Mouse (Mus musculus) urinary bladder, postnatal 25 days (tissue): Measurements from ENCODE around the gene Ctsc.
"Not testable (repeated sequence)": the region's sequence is repeated elsewhere in the genome, so short reads cannot be mapped to it uniquely, and the experiment has no call there.

Experiments used
- DNase-seq: peaks from one replicate; pipeline ENCODE4 v3.0.0; 2022; ENCODE audit warnings: low spot score

The Ctsc gene

DNA sequence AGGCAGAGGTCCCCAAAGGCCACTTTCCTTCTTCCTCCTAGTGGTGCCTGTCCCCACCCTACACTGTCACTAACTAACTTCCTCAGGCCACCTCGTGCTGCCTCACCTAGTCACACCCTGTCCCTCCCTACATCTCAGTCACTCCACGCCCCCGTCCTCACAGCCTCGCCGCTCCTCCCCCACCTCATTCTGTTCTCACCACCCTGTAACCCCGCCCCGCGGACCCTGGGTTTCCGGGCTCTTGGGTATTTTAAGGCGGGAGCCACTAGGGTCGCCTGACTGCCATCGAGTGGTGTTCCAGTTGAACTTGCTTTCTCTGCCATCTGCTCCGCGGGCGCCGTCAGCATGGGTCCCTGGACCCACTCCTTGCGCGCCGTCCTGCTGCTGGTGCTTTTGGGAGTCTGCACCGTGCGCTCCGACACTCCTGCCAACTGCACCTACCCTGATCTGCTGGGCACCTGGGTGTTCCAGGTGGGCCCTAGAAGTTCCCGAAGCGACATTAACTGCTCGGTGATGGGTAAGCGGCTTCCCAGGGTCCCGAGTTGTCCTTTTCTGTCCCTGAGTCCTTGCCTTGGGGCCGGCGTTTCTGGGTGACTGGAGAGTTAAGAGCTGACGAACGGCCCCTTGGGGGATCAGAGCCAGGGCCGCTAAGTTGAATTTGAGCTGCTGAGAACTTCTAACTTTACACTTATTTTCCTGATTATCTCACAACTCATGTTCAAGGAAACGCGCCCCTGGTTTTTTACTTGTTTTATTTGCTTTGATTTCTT lies at the start of gene Ctsc:
Gene Ctsc, plus strand, starts transcription at position 228 of the 770 bp plus-strand sequence.
- peak; percentile 72 for DNase-seq

DNA sequence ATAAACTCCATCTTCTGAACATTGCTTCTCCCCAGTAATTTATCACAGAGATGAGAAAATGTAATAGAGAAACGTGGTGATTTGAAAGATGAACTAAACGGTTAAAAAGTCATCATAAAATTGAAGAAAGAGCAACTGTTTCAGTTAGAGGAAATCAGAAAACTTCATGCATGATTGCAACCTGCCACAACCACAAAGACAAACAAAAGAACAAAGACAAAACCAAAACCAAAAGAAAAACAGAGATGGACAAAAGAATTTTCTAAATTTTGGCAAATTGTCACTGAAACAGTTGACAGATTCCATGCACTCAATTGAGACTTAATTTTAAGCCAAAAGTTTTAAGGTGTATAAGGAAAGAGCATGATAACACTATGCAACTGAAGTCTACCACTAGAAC lies 48.8 kb upstream of the Ctsc start:
- no peak for DNase-seq

DNA sequence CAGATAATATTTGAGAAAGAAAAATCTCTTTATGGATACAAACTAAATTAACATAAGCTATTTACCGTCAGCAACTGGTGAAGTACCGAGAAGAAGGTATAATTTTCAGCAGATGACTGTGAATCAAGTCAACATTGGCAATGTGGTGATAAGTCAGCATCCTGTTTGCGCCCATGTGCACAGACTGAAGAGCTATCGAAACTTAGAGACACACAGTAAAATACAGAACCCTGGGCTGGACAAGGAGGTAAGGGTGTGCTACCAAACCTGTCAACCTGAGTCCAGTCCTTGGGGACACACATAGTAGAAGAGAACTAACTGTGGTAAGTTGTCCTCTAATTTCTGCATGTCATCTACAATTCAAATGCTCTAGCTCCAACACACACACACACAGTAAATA lies 47.8 kb upstream of the Ctsc start:
- DNase-seq, result no peak

DNA sequence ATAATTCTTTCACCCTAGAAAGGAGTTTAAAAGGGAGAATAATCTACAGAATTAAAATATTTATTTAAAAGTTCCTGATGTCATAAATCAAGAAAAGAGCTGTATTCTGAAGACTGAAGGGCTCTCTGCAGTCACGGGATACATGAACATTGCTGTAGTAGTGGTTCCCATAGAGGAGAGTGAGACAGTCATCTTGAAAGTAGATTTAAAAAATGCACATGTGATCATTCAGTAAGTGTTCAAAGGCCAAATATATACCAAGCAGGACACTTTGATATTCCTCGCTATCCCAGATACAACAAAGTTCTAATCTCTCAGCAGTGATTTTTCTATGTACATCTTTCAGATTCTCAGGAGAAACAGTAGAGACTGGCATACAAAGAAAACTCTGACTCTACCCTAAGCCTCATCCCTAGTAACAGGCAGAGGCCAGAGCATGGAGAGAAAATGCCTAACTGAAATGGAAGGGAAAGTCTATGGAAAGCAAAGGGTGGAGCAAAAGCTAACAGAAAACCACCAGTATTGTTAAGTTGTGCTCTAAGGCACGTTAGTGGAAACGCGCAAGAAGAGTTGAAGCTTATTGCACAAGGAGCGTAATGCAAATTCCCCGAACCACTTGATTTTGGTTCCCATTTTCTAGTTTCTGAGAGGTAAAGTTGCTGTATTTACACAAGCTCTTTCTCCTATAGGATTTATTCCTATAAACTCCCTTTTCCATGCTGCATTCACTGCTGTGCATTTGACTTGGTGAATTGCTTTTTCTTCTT lies 46.9 kb upstream of the Ctsc start:
- no peak for DNase-seq

DNA sequence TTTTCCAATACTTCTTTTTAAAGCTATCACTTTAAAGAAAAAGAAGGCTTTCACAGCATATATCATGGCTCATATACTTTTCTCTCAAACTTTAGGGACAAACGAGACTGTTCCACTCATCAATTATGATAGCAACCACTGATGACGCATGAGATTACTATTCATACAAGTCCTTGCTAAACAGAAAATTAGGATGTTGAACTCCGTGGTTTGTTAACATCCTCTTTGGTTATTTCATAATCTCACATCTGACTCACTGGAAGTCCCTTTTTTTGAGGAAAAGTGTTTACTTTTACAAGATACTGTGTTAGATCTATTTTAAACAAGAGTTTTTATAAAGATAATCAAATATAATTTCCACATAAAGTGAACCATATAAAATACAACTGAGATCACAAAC lies 34.8 kb upstream of the Ctsc start:
- DNase-seq, result no peak

DNA sequence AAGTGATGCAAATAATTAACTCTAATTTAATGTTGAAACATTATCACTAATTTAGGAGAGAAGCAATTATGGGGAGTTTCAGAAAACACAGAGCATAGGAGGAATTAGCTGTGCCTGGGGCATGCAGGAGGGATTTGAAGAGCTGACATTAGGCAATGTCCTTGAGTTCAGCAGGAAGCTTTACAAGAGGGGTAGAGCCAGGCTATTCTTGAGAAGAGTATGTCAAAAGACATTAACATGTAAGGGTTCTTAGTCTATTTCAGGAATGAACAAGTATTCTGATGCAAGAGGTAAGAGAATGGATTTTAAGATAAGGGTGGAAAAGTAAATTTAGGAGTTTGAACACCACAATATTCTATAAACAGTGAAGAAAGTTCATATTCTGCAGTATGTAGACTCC lies 33.4 kb upstream of the Ctsc start:
- no peak for DNase-seq

DNA sequence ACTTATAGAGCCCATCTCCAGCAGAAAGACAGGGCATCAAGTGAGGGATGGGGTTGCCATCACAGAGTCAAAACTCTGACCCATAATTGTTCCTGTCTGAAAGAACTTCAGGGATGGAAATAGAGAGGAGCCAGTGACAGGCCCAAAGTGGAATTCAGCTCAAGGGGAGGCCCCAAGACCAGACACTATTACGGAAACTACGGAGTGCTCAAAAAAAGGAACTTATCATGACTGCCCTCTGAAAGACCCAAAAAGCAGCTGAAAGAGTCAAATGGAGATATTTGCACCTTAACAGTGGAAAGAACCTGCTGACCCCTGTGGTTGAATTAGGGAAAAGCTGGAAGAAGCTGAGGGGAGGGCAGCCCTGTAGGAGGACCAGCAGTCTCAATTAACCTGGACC lies 27.5 kb upstream of the Ctsc start:
- not testable (repeated sequence) for DNase-seq

DNA sequence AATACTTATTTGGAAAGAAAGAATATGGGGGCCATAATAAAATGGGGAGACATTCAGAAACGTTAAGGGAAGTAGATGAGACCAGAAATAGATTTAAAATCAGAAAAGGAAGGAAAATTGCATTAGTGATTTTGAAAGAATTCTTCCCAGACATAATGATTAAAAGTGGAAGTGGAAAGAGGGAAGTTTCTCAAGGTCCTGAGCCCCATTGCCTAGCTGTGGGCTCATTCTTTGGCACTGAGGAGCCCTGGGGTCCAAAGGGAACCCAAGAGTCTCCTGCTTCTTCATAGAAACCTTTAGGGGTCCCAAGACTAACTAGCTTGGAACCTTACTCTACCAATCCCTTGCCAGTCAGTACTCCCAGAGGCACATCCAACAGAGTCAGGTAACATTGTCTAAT lies 26.4 kb upstream of the Ctsc start:
- no peak for DNase-seq

DNA sequence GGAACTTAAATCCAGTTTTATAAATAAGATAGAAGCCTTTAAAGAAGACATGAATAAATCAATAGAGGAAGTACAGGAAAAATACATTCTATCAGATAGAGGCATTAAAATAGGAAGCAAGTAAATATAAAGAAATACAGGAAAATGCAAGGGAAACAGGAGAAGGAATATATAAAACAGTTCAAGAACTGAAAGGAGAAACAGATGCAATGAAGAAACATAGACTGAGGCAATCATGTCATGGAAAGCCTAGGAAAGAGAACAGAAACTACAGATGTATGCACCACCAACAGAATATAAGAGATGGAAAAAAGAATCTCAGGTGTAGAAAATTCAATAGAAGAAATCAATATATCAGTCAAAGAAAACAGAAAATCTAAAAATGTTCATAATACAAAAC lies 25.8 kb upstream of the Ctsc start:
- DNase-seq, result no peak

DNA sequence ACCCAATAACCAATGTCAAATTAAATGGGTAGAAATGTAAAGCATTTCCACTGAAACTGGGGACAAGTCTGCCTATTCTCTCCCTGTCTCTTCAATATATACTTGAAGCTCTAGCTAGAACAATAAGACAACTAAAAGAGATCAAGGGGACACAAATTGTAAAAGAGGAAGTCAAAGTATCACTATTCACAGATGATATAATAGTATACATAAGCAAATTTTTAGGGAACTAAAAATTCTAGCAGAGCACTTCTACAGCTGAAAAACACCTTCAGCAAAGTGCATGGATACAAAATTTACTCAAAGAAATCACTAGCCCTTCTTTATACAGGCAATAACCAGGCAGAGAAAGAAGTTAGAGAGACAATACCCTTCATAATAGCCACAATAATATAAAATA lies 23.0 kb upstream of the Ctsc start:
- no peak for DNase-seq

DNA sequence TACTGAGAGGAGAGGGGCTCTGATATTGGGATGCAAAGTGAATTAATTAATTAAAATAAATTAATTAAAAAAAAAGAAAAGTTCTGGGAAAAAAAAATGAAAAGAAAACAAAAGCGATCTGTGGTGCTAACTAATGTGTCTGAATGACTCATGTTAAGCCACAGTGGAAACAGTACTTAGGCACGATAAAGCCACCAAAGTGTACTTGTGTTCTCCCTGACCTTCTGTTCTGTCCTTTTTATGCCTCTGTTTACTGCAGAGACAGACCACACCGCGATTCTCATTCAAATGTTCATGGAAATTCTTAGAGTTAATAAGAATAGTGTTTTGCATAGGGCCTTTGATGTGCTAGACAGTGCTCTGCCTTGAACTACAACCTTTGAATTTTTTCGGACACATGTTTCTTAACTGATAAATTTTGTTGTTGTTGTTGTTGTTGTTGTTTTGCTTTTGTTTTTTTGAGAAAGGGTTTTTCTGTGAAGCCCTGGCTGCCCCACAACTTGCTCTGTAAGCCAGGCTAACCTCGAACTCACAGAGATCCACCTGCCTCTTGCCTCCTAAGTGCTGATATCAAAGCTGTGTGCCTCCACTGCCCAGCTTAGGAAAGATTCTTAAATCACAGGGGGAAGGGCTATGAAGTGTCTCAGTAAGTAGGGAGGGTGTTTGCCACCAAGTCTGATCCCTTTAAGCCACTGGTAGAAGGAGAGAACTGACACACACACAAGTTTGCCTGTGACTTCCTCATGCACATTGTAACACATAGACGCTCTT lies 18.5 kb upstream of the Ctsc start:
- DNase-seq, result no peak

DNA sequence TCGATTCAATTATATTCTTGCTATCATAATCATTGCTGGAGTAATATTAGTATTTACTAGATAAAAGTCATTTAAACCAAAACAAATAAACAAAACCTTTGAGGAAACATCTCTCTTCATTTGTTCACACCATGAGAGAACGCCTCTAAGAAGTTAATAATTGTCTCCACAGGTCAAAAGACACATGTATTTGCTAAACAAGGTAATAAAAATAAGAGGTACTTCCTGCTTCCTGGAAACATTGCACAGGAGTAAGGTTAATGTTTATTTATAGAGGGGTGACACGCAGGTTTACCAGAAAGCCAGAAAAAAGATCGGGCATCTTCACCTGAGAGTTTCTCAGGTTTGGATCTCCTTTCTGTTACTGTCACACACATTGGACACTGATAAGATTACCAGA lies 16.1 kb upstream of the Ctsc start:
- DNase-seq, result no peak

DNA sequence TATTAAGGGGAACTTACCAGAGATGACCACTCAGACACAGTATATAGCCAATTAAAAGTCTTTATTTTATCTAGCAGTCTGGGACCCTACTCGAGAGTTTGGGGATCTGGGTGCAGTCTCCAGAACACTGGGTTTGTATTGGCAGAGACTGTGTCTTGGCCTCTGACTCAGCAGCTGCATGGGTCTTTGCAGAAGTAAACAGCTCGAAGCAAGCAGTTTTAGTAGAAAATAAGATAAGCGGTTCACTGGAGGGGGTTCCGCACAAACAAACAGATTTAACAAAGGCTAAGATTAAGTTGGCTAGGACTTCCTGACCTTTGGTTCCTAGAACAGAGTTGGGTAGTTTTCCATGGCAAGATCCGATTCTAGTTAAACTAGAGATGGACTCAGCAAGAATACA lies 13.0 kb upstream of the Ctsc start:
- DNase-seq, result no peak

DNA sequence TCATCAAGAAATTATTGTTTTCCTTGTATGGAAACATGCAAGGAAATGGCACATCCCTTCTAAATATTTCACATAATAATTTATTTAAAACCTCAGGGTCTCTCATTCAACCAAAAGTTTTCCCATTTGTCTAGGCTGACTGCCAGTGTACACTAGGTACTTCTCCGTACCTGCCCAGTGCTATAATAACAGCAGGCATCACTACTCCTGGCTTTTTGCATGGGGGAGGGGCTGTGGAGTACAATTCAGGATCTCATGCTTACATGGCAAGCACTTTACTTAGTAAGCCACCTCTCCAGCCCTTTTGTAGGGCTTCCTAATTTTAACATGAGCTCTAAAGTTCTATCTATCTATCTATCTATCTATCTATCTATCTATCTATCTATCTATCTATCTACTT lies 8.0 kb upstream of the Ctsc start:
- DNase-seq, result no peak

DNA sequence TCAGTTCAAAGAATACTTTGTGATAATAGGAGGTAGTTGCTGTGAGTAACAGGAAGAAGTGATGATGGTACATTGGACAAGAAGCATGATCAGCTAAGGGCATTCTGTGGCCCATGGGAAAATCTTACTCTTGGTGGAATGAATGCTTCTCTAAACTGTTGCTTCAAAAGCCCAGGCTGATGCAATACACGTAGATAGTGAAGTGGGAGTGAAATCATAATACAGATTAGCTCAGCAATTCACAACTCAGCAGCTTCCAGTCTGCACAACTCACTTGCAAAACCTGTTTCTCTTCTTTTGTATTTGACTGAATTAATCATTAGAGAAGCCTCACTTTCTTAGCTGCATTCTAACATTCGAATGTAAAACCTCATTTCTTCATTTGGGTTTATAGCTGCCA lies 6.4 kb upstream of the Ctsc start:
- no peak for DNase-seq

DNA sequence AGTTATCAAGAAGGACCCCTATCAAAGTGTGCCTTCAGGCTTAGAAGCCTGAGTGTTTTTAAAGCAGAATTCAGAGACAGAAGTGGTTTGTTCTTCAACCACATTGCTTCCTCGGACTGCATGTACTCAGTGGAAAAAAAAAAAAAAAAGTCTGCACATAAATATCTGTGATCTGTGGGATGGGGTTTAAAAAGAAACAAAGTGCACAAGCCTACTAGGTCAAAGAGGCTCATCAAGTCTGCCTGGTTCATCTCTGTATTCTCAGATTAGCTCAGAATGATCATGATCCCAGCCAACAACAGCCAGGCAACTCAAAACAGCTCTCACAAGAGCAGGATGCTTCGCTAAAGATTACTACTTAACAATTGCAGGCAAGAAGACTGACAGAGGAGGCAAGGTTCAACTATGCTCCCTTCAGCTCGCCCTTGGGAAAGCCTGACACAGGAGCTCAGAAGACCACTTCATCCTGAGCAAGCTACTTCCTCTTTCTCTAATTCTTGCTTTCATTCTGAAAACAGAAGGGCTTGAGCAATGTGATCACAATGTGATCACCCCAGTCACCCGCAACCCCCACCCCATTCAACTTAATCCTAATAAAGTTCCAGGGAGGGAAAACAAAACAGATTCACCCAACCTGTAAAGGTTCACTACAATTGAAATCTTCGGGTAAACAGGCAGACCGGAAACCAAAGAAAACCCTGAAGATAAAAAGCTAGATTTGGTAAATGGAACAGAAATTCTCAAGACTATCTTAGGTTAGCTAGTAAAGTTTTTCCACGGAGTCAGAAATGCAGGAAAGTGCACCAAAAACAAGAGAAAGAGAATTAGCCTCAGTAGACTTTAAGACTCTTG lies 745 bp upstream of the Ctsc start:
- no peak for DNase-seq

DNA sequence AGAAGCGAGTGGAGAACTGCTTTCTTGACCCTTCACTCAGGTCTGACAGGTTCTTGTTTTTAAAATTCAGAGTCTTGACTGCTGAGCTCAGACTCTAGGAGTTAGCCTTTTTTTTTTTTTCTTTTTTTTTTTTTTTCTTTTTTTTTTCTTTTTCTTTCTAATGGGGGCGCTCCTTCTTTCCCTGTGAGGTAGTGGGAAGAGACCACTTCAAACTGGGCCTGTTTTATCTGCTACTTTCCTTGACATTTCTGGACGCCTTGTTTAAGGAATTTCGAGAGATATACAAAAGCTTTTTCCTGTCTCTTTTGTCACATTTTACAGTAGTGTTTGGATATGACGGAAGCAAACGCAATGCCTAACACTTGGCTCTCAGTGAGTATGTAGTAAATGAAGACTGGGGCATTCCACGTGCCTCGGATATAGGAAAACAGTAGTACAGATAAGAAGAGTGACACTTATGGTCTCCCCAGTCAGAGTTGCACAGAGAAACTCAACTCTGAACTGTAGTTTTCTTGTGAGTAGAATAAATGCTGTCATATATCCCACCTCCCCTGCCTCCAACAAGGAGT lies 827 bp downstream of the Ctsc start:
- no peak for DNase-seq

DNA sequence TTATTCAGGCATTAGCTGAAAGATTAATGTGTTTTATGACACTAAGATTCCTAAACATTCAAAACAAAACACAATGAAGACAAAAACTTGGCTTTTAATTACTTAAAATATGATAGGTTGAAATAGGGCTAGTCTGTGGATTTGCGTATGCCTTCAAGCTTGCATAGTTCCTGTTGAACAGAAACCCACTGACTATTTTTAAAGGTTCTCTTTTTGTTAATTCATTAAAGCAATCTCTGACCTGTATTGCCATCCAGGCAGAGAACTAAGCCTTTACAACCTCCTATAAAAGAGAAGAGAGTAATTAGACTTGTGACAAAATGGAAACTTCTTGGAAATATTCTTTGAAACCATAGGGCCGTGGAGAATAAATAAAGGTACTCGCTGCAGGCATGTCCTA lies 7.4 kb downstream of the Ctsc start:
- no peak for DNase-seq

DNA sequence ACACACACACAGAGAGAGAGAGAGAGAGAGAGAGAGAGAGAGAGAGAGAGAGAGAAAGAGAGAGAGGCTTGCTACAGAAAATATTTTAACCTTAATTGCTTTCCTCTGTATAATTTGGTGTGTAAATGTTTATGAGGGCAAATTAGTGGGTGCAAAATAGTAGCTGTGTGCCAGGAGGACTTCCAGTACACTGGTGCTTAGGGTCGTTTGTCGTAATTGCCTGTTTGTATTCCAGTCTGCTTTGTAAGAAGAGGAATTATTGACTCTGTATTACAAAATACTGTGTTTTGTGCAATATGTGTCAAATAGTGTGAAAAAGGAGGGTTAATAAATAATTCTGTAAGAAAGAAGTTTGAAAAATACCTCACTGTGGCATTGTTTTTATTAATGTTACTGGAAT lies 13.2 kb downstream of the Ctsc start:
- no peak for DNase-seq

DNA sequence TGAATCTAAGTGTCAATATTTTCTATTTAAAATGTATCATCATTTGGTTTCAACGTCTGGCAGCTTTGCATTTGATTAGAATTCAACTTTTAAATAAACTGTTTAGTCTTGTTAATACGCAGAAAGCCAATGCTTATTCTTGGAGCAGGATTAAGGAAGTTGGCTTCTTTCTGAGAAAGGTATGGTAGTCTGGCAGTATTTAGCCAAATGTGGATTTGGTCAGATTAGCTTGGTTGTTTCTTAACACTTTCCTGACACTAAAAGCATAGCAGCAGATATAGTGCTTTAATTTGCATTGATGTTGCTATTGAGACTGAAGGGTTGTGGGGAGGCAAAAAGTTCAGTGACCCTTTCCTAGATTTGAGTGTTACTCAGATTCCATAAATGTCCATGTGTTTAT lies 14.2 kb downstream of the Ctsc start:
- no peak for DNase-seq

DNA sequence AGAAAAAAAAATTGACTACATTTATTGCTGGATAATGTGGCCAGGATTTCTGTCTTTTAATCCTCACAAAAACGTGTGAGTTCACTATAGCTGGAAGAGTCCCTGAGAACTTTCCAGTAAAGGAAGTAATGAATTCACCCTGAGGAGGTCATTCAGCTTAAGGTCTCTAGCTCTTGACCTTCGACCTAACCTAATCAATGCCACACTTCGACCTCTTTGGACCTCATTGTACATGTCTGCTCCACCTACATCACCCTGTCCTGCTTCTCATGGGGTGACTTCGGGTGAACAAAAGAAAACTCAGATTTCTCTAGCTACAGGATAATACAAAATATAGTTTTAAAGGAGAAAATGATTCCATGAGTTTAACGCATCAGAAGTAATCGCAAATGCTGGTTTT lies 16.0 kb downstream of the Ctsc start:
- DNase-seq, result no peak

DNA sequence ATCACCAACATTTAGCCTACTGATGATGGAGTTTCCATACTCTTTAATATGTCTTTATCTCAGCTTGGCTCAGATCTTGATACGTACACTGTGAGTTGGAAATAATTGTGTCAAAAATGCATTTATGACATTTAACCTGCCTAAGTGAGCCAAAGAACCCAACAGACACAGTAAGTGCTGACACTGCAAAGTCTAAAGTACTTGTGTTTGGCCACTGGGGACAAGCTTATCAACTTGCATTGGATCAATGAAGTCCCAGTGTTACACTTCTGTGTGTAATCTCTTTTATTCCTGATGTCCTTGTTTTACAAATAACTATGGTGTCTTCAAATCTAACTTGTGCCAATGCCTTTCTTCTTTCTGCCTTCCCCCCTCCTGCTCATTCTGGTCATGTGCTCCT lies 18.1 kb downstream of the Ctsc start:
- DNase-seq, result no peak
